Mouse (Mus musculus): ENCODE results near the gene Sult4a1. TPM values are rescaled to one million over a fixed set of nuclear protein-coding genes. Genes with fewer than 3 reads are reported as not detected.
A peak's percentile ranks its signal among the peaks of the same experiment; 100 is the strongest.

Gene Sult4a1
- total and polyA plus RNA-seq, 2 experiments from 2014 or later = 155 to 248 TPM

DNA sequence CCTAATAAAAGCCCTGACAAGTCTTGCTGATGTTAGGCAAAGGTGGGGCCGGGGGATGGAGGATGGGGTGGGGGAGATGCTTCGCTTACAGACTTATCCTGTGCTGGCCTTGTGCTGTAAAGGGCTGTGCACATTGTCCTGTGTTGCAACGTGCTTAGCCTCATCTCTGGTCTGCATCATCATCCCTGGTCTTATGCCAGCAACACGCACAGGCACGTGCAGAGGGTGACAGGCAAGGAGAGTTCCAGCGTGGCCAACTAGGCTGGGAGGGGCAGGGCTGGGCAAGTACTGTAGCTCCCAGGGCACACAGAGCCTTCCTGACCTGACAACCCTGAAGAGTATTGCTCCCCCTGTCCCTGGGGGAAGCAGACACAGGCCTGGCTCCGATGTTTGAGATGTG, 15.5 kb upstream of the Sult4a1 start:
- H3K9ac ChIP-seq (replicated peaks; ENCODE audit: low read length) = no peak overlapping the region
- H3K4me1 ChIP-seq (ENCODE audit: insufficient read depth, low read length) = no peaks in the 10 kb centered on the region
- H3K27me3 ChIP-seq (ENCODE audit: insufficient read depth, low read length) = no peaks in the 10 kb centered on the region
- WGBS = 73% methylated on average over 7 of the region's 7 CpGs
- no peak overlapping the region for H3K4me3 ChIP-seq (ENCODE audit: low read length)
- TF ChIP-seq CTCF (IDR thresholded peaks at IDR 0.05; ENCODE audit: low read depth) = no peak
- no peaks in the 10 kb centered on the region for H3K9me3 ChIP-seq (ENCODE audit: low read length)
- ATAC-seq = no peak
- no peaks in the 10 kb centered on the region for H3K36me3 ChIP-seq (ENCODE audit: insufficient read depth, low read length)
- H3K27ac ChIP-seq = no peak overlapping the region
- H3K4me2 ChIP-seq (ENCODE audit: low read depth, low read length) = no peak overlapping the region
- DNase-seq (ENCODE audit: low spot score) = no peak

DNA sequence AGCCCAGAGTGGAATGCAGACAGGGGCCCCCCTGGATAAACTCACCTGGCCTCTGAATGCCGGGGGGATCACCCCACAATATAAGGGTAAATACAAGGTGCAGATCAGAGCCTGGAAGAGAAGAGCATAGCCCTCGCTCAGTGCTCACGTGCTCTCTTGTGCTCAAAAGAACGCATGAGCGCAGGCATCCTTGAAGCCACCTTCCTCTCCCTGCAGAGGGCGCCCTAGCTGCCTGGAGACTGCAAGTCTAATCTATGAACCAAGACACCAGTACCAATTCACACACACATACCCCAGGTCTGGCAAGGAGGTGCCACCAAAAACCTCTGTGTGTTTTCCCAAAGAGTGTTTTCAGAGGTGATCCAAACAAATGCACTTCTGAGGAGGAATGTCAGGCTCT, 15.1 kb upstream of the Sult4a1 start:
- no peaks in the 10 kb centered on the region for H3K9me3 ChIP-seq (ENCODE audit: low read length)
- no peaks in the 10 kb centered on the region for H3K36me3 ChIP-seq (ENCODE audit: insufficient read depth, low read length)
- 28% methylated on average over 6 of the region's 6 CpGs for WGBS
- no peaks in the 10 kb centered on the region for H3K4me1 ChIP-seq (ENCODE audit: insufficient read depth, low read length)
- H3K4me2 ChIP-seq (ENCODE audit: low read depth, low read length) = no peak overlapping the region
- H3K9ac ChIP-seq (replicated peaks; ENCODE audit: low read length) = no peak overlapping the region
- H3K4me3 ChIP-seq (ENCODE audit: low read length) = no peak overlapping the region
- DNase-seq (ENCODE audit: low spot score) (peak; percentile 60), ATAC-seq (no peak)
- peak; percentile 71 for TF ChIP-seq CTCF (IDR thresholded peaks at IDR 0.05; ENCODE audit: low read depth)
- no peaks in the 10 kb centered on the region for H3K27me3 ChIP-seq (ENCODE audit: insufficient read depth, low read length)
- H3K27ac ChIP-seq = no peak overlapping the region

DNA sequence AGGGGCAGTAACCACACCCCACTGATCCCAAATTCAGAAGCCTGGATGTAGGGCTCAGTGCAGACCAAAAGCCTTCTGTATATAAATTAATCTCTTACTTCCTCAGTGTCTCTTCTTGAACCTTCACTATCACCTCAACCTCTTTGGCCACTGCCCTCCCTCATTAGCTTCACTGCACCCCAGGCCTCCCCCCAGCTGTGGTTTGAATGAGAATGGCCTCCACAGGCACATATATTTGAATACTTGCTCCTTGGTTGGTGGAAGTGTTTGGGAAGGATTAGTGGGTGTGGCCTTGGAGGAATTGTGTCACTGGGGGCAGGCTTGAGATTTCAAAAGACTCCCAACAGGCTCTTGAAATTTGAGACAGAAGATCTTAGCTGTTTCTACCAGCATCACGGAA, 10.9 kb upstream of the Sult4a1 start:
- H3K9me3 ChIP-seq (ENCODE audit: low read length) = no peaks in the 10 kb centered on the region
- no peak overlapping the region for H3K27ac ChIP-seq
- no peak for DNase-seq (ENCODE audit: low spot score)
- H3K4me2 ChIP-seq (ENCODE audit: low read depth, low read length) = no peak overlapping the region
- WGBS = 88% methylated on average over 1 of the region's 1 CpGs
- no peak for ATAC-seq
- H3K27me3 ChIP-seq (ENCODE audit: insufficient read depth, low read length) = no peaks in the 10 kb centered on the region
- H3K4me3 ChIP-seq (ENCODE audit: low read length) = no peak overlapping the region
- TF ChIP-seq CTCF (IDR thresholded peaks at IDR 0.05; ENCODE audit: low read depth) = no peak
- H3K36me3 ChIP-seq (ENCODE audit: insufficient read depth, low read length) = no peaks in the 10 kb centered on the region
- H3K9ac ChIP-seq (replicated peaks; ENCODE audit: low read length) = no peak overlapping the region
- H3K4me1 ChIP-seq (ENCODE audit: insufficient read depth, low read length) = no peaks in the 10 kb centered on the region

DNA sequence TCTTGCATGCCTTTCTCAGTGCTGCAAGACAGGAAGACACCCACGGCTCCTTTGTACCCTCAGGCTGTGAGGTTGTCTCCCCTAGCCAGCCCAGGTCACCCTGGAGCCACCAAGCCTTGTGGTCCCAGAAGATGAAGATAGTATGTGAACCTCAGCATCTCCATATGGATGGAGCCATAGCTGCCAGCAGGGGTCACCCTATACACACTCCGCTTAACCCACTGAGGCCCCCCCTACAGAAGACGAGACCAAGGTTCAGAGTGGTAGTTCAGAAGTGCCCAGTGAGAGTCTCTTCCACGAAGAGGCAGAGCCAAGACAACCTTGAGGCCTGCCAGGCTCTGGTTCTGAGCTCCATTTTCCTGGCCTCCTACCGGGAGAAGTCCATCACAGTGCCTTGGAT, 10.2 kb upstream of the Sult4a1 start:
- no peak overlapping the region for H3K4me2 ChIP-seq (ENCODE audit: low read depth, low read length)
- no peak overlapping the region for H3K27ac ChIP-seq
- WGBS = 50% methylated on average over 5 of the region's 5 CpGs
- DNase-seq (ENCODE audit: low spot score) = peak; percentile 58
- H3K27me3 ChIP-seq (ENCODE audit: insufficient read depth, low read length) = no peaks in the 10 kb centered on the region
- H3K9me3 ChIP-seq (ENCODE audit: low read length) = no peaks in the 10 kb centered on the region
- H3K9ac ChIP-seq (replicated peaks; ENCODE audit: low read length) = no peak overlapping the region
- peak; percentile 38; the same call in 1 of the 2 replicates for ATAC-seq
- H3K36me3 ChIP-seq (ENCODE audit: insufficient read depth, low read length) = no peaks in the 10 kb centered on the region
- no peaks in the 10 kb centered on the region for H3K4me1 ChIP-seq (ENCODE audit: insufficient read depth, low read length)
- no peak overlapping the region for H3K4me3 ChIP-seq (ENCODE audit: low read length)
- peak; percentile 64 for TF ChIP-seq CTCF (IDR thresholded peaks at IDR 0.05; ENCODE audit: low read depth)

DNA sequence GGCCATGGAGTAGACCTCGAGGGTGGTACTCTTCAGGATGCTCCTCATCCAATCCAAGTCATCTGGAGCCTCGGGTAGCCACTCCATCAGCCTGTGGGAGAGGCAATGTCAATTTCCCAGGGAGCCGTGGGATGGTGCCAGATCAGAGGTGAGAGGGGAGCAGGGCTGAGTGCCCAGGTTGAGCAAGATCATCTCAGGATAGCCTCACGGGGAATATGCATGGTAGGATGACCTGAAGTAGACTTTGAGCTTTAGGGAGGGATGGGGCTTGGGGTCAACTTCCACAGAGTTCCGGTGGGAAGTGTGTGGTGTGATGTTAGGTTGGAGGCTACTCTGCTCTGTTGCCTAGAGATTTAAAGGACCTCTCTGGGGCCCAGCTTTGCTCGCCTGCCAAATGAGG, 8.3 kb upstream of the Sult4a1 start:
- 87% methylated on average over 6 of the region's 6 CpGs for WGBS
- Histone ChIP-seq H3K4me2 (ENCODE audit: low read depth, low read length) (no peak overlapping the region), H3K27me3 (ENCODE audit: insufficient read depth, low read length) (no peaks in the 10 kb centered on the region), H3K27ac (no peak overlapping the region), H3K4me1 (ENCODE audit: insufficient read depth, low read length) (no peaks in the 10 kb centered on the region), H3K36me3 (ENCODE audit: insufficient read depth, low read length) (no peaks in the 10 kb centered on the region), H3K9ac (replicated peaks; ENCODE audit: low read length) (no peak overlapping the region), H3K9me3 (ENCODE audit: low read length) (no peaks in the 10 kb centered on the region), H3K4me3 (ENCODE audit: low read length) (no peak overlapping the region)
- DNase-seq (ENCODE audit: low spot score) = no peak
- no peak for TF ChIP-seq CTCF (IDR thresholded peaks at IDR 0.05; ENCODE audit: low read depth)
- no peak for ATAC-seq

DNA sequence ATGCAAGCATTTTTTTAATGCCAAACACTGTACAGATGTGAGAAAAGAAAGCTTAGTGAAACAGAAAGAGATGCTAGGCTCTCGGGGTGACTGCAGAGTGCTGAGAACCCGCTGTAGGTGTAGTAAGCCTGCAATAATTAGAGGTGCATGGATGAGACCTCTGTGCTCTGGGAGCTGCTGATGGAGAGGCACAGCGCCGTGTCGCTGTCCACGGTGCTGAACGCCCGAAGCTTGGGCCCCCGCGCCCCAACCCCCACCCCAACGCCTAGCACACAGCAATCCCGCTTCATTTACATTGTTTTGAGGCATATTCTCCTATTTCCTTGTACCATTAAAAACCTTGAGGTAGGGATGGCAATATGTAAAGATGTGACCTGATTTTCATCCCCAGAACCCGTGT, 3.3 kb upstream of the Sult4a1 start:
- H3K9ac ChIP-seq (replicated peaks; ENCODE audit: low read length) = no peak overlapping the region
- H3K4me2 ChIP-seq (ENCODE audit: low read depth, low read length) = no peak overlapping the region
- H3K27ac ChIP-seq = no peak overlapping the region
- no peak for TF ChIP-seq CTCF (IDR thresholded peaks at IDR 0.05; ENCODE audit: low read depth)
- H3K36me3 ChIP-seq (ENCODE audit: insufficient read depth, low read length) = no peaks in the 10 kb centered on the region
- ATAC-seq (no peak), DNase-seq (ENCODE audit: low spot score) (peak; percentile 20)
- H3K4me1 ChIP-seq (ENCODE audit: insufficient read depth, low read length) = peaks cover 7% of the 10 kb centered on the region; the same call in 1 of the 2 replicates
- no peaks in the 10 kb centered on the region for H3K27me3 ChIP-seq (ENCODE audit: insufficient read depth, low read length)
- H3K4me3 ChIP-seq (ENCODE audit: low read length) = no peak overlapping the region
- 11% methylated on average over 13 of the region's 13 CpGs for WGBS
- no peaks in the 10 kb centered on the region for H3K9me3 ChIP-seq (ENCODE audit: low read length)

DNA sequence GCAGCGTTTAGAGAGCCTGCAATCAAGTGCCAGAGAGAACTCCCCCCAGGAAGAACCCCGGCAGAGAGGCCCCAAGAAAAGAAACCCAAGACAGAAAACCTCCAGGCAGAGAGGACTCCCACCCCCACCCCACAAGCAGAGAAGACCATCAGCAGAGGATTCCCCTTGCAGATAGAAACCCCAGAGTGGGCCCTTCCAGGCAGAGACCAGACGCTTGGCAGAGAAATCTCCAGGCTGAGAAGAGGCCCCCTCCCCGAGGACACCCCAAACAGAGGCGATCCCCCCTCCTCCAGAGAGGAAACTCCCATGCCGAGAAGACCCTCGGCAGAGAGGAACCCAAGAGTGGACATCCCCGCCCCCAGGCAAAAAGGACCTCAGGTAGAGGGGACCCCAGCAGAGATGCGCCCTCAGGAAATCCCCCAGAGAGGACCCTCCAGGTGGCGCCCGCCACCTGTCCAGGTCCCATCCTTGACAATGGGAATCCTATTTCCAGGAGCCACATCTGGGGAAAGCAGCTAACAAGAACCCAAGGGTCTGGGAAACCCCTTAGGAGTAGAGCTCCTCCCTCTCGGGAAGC, 458 bp upstream of the Sult4a1 start:
- peak; percentile 24 for ATAC-seq
- H3K36me3 ChIP-seq (ENCODE audit: insufficient read depth, low read length) = no peaks in the 10 kb centered on the region
- peak overlapping the region; percentile 61 for H3K4me3 ChIP-seq (ENCODE audit: low read length)
- H3K27me3 ChIP-seq (ENCODE audit: insufficient read depth, low read length) = no peaks in the 10 kb centered on the region
- peak overlapping the region; percentile 71 for H3K9ac ChIP-seq (replicated peaks; ENCODE audit: low read length)
- peak overlapping the region; percentile 61 for H3K4me2 ChIP-seq (ENCODE audit: low read depth, low read length)
- no peaks in the 10 kb centered on the region for H3K9me3 ChIP-seq (ENCODE audit: low read length)
- peak overlapping the region; percentile 67 for H3K27ac ChIP-seq
- H3K4me1 ChIP-seq (ENCODE audit: insufficient read depth, low read length) = peaks cover 16% of the 10 kb centered on the region
- WGBS = 4% methylated on average over 12 of the region's 12 CpGs
- TF ChIP-seq CTCF (IDR thresholded peaks at IDR 0.05; ENCODE audit: low read depth) = 0 out of 2 replicates have a peak, but pooled peaks have one; percentile 9
- peak; percentile 31 for DNase-seq (ENCODE audit: low spot score)

All from hindbrain, postnatal 0 days (tissue).